Mouse (Mus musculus) forebrain, embryonic 11.5 days (tissue): ENCODE results near the gene Gm12394. TPM values are rescaled to one million over a fixed set of nuclear protein-coding genes. Genes with fewer than 3 reads are reported as not detected.

Experiments used
- ATAC-seq: fragments of 200-750 bp; cut with Nextera tagmentation; replicated peaks from 2 replicates; pipeline ENCODE4 v1.8.0; 2017; ENCODE audit warnings: moderate TSS enrichment; ENCODE audit not compliant: low FRiP score
- DNase-seq: peaks from one replicate; pipeline ENCODE4 v3.0.0-alpha.2; 2017; ENCODE audit warnings: low spot score
- H3K27ac ChIP-seq: fragments of 300-500 bp; sonication (generic); 2 replicates; pipeline ENCODE4 v1.5.1; 2014; ENCODE audit warnings: low read depth, low read length
- H3K27me3 ChIP-seq: fragments of 300-500 bp; sonication (generic); 2 replicates; pipeline ENCODE4 v1.6.1; 2014; ENCODE audit warnings: mild to moderate bottlenecking, low read length, mixed read lengths; ENCODE audit not compliant: control insufficient read depth, insufficient read depth
- H3K36me3 ChIP-seq: fragments of 300-500 bp; sonication (generic); 2 replicates; pipeline ENCODE4 v1.6.1; 2014; ENCODE audit warnings: mild to moderate bottlenecking, low read length, moderate library complexity, mixed read lengths; ENCODE audit not compliant: control insufficient read depth, insufficient read depth
- H3K4me1 ChIP-seq: fragments of 300-500 bp; sonication (generic); replicated peaks from 2 replicates; pipeline ENCODE4 v1.6.1; 2014; ENCODE audit warnings: low read length, mixed read lengths; ENCODE audit not compliant: control insufficient read depth, insufficient read depth
- H3K4me2 ChIP-seq: fragments of 300-500 bp; sonication (generic); 2 replicates; pipeline ENCODE4 v1.6.1; 2014; ENCODE audit warnings: low read depth, mild to moderate bottlenecking, low read length, moderate library complexity, mixed read lengths; ENCODE audit not compliant: severe bottlenecking
- H3K4me3 ChIP-seq: fragments of 300-500 bp; sonication (generic); 2 replicates; pipeline ENCODE4 v1.5.1; 2014; ENCODE audit warnings: low read depth, low read length
- H3K9ac ChIP-seq: fragments of 300-500 bp; sonication (generic); 2 replicates; pipeline ENCODE4 v1.6.1; 2014; ENCODE audit warnings: low read length
- H3K9me3 ChIP-seq: fragments of 300-500 bp; sonication (generic); 2 replicates; pipeline ENCODE4 v1.6.1; 2016; ENCODE audit warnings: low read length, mixed read lengths; ENCODE audit not compliant: control insufficient read depth
- WGBS: fragments of 180-500 bp; shearing (Covaris S2); extraction: QIAGEN DNeasy Blood & Tissue Kit; methylation state at CpG from one replicate; pipeline ENCODE4 v1.1.7; 2014; 5-methylcytosine and 5-hydroxymethylcytosine counted together
- polyA plus RNA-seq: library from polyadenylated mRNA; unstranded; fragments of >200 nt; fragmentation: Nextera tagmentation; extraction: Ambion mirVana; gene quantifications from 2 replicates; pipeline ENCODE4 v1.2.1, GENCODE M21; 2014

Gm12394 gene
- polyA plus RNA-seq, 1 experiment from 2014 or later = 0.43 TPM

DNA sequence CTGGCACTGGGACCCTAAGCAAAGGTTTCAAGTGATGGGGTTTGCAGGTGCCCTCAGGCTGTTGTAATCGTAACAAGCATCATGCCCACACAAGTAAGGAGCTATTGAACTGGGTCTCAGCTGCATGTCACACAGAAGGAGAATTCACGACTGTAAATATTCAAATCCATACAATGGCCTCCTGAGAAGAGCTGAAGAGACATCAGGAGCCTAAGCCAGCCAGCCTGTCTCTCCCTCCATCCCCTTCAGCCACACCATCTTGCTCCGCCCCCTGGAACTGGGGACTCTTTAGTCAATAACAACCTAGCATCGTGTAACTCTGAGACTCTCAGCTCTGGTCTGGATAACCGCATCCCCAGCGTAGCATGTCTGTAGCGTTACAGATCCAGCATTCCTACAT, 34.6 kb upstream of the Gm12394 start:
- Histone ChIP-seq H3K9ac (no peak overlapping the region), H3K9me3 (no peaks in the 10 kb centered on the region), H3K4me2 (no peak overlapping the region), H3K4me3 (no peak overlapping the region), H3K4me1 (no peaks in the 10 kb centered on the region), H3K27ac (no peak overlapping the region), H3K36me3 (no peaks in the 10 kb centered on the region), H3K27me3 (no peaks in the 10 kb centered on the region)
- 72% methylated on average over 7 of the region's 7 CpGs for WGBS
- DNase-seq (no peak), ATAC-seq (no peak)

- no peaks in the 10 kb centered on the region for H3K36me3 ChIP-seq
- WGBS = 91% methylated on average over 6 of the region's 6 CpGs
- no peak for ATAC-seq
- H3K9ac ChIP-seq = no peak overlapping the region
- H3K4me1 ChIP-seq = no peaks in the 10 kb centered on the region
- H3K27ac ChIP-seq = no peak overlapping the region
- H3K4me2 ChIP-seq = no peak overlapping the region
- H3K4me3 ChIP-seq = no peak overlapping the region
- no peaks in the 10 kb centered on the region for H3K9me3 ChIP-seq
- no peak for DNase-seq
- H3K27me3 ChIP-seq = no peaks in the 10 kb centered on the region
Measured at GRCm38 (mm10) chr4:42888806-42889205, 32.2 kb upstream of the Gm12394 start.

GRCm38 (mm10) chr4:42886926-42887325, 30.4 kb upstream of the Gm12394 start:
- Histone ChIP-seq H3K4me2 (no peak overlapping the region), H3K9ac (no peak overlapping the region), H3K36me3 (no peaks in the 10 kb centered on the region), H3K27me3 (no peaks in the 10 kb centered on the region), H3K4me1 (no peaks in the 10 kb centered on the region), H3K9me3 (no peaks in the 10 kb centered on the region), H3K27ac (no peak overlapping the region), H3K4me3 (no peak overlapping the region)
- no peak for DNase-seq
- ATAC-seq = no peak
- 86% methylated on average over 6 of the region's 6 CpGs for WGBS

GRCm38 (mm10) chr4:42880677-42880948, 24.0 kb upstream of the Gm12394 start:
- no peaks in the 10 kb centered on the region for H3K36me3 ChIP-seq
- DNase-seq (no peak), ATAC-seq (no peak)
- no peak overlapping the region for H3K27ac ChIP-seq
- no peaks in the 10 kb centered on the region for H3K4me1 ChIP-seq
- no peaks in the 10 kb centered on the region for H3K27me3 ChIP-seq
- 55% methylated on average over 1 of the region's 1 CpGs for WGBS
- no peak overlapping the region for H3K9ac ChIP-seq
- H3K4me2 ChIP-seq = no peak overlapping the region
- no peak overlapping the region for H3K4me3 ChIP-seq
- no peaks in the 10 kb centered on the region for H3K9me3 ChIP-seq

DNA sequence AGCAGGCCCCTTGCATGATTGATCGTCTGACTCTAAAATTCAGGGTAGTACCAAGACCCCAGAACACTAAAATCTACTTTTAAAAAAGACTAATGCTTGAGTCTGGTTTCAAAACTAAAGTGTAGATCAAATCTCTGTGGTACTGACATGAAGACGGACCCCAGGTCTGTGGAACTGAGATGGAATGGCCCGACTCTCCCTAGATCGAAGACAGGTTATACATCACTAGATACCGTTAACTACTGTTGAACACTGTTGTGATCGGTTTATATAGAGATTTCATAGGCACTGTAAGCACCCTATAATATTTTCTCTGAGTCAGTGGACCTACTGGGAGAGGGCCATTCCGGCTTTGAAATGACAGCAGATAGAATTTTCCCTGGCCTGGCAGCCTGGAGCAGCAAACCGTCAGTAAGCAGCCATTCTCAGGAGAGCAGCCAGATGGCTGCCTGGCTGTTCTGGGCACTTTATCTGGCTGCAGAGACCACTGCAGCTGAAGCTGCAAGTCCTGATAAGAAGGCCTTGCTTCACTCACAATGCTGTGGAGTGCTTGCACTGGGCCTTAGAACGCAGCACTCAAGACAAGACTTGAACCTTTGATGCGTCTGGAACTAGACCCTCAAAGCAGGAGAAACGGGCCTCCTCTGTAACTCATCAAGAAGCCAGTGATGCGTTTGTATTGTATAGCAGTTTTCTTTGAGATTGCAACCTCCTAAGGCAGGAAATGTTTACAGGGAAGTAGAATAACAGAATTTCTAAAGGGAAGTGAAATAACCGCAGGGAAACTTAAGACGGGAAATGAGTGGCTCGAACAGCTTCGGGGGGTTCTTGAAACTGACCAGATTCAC, 23.5 kb upstream of the Gm12394 start:
- no peak overlapping the region for H3K4me2 ChIP-seq
- H3K4me1 ChIP-seq = no peaks in the 10 kb centered on the region
- DNase-seq (no peak), ATAC-seq (no peak)
- no peak overlapping the region for H3K27ac ChIP-seq
- no peak overlapping the region for H3K4me3 ChIP-seq
- no peaks in the 10 kb centered on the region for H3K9me3 ChIP-seq
- no peaks in the 10 kb centered on the region for H3K36me3 ChIP-seq
- H3K27me3 ChIP-seq = no peaks in the 10 kb centered on the region
- no peak overlapping the region for H3K9ac ChIP-seq
- 89% methylated on average over 16 of the region's 16 CpGs for WGBS

DNA sequence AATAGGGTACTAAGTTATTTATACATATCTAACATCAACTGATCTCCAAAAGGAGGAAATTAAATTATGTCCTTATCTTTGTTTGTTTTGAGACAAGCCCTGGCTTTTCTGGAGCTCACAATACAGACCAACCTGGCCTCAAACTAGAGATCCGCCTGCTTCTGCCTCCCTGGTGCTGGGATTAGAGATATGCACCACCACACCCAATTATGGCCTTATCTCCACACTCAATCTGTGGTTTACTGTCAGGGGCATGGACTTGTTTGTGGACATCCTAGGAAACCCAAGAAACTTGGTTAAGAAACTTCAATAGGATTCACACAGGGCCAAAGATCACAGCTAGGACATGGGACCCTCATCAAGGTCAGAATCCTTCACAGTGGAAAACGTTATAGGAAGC, 21.1 kb upstream of the Gm12394 start:
- WGBS = 84% methylated on average over 2 of the region's 2 CpGs
- ATAC-seq = no peak
- Histone ChIP-seq H3K4me1 (no peaks in the 10 kb centered on the region), H3K4me2 (no peak overlapping the region), H3K4me3 (no peak overlapping the region), H3K27ac (no peak overlapping the region), H3K36me3 (no peaks in the 10 kb centered on the region), H3K9me3 (no peaks in the 10 kb centered on the region), H3K27me3 (no peaks in the 10 kb centered on the region), H3K9ac (no peak overlapping the region)
- no peak for DNase-seq

DNA sequence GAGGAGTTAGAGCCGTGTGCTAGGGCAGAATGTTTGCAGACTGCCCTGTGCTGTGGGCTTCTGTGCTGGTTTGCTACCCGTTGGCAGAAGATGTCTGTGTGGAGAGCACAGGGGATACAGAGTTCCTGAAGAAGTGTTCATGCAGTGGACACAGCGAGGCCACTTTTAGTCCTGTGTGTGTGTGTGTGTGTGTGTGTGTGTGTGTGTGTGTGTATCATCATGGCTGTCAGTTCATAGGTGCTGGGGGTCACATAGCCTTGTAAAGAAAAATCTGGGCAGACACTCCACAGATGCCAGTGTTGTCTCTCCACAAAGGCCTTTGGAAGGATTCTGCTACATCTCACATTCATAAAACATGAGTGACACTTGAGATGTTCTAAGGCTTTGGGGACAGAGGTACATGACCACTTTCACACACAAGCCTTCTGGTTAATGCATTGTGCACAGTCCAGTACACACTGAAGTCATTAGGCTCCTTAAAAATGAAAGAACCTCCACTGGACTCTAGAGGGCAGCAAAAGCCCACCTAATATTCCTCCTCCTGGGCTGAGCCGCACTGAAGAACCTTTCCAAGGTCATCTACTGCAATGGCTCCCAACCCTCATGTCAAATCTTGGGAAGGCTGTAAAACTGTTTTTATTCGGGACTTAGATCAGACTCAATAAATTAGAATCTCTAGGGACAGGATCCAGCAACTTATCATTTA, 20.2 kb upstream of the Gm12394 start:
- DNase-seq = peak; percentile 74
- ATAC-seq = peak; percentile 76
- Histone ChIP-seq H3K4me3 (no peak overlapping the region), H3K36me3 (no peaks in the 10 kb centered on the region), H3K4me1 (no peaks in the 10 kb centered on the region), H3K27me3 (no peaks in the 10 kb centered on the region), H3K4me2 (no peak overlapping the region), H3K9ac (no peak overlapping the region), H3K9me3 (no peaks in the 10 kb centered on the region), H3K27ac (no peak overlapping the region)
- 40% methylated on average over 5 of the region's 5 CpGs for WGBS

DNA sequence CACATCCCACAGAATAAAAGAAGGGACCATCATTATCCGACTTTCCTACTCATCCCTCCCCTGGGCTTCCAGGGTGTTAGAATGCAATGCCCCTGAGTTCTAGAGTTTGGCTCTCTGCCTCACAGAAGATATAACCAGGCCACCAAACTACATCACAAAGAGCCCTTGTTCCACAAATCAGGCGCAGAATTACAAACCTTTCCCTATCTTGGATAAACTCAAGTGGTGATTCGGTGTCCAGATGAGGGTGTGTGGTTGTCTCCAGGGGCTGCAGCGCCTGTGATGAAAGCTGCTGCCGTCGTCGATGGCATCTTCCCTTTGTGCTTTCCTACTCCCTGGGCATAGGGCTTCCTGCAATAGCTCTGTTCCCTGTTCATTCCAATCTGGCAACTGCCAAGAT, 17.6 kb upstream of the Gm12394 start, which contains the start of gene Fam205c:
Gene Fam205c (minus strand): TSS at position 101 of the 400 bp plus-strand sequence.
- DNase-seq (no peak), ATAC-seq (no peak)
- Histone ChIP-seq H3K9me3 (no peaks in the 10 kb centered on the region), H3K36me3 (no peaks in the 10 kb centered on the region), H3K9ac (no peak within 1 kb of the TSS), H3K4me1 (no peaks in the 10 kb centered on the region), H3K4me3 (no peak within 1 kb of the TSS), H3K27me3 (no peaks in the 10 kb centered on the region), H3K4me2 (no peak within 1 kb of the TSS), H3K27ac (no peak within 1 kb of the TSS)
- WGBS = 88% methylated on average over 7 of the region's 7 CpGs
